Mouse (Mus musculus) liver, adult (tissue): ENCODE data around the gene Kcmf1.

Experiments used
- GATA4 ChIP-seq: IDR thresholded peaks from 2 replicates; pipeline ENCODE4 v1.6.1; 2014; ENCODE audit warnings: mild to moderate bottlenecking, low read length; ENCODE audit not compliant: insufficient replicate concordance

Gene Kcmf1

DNA sequence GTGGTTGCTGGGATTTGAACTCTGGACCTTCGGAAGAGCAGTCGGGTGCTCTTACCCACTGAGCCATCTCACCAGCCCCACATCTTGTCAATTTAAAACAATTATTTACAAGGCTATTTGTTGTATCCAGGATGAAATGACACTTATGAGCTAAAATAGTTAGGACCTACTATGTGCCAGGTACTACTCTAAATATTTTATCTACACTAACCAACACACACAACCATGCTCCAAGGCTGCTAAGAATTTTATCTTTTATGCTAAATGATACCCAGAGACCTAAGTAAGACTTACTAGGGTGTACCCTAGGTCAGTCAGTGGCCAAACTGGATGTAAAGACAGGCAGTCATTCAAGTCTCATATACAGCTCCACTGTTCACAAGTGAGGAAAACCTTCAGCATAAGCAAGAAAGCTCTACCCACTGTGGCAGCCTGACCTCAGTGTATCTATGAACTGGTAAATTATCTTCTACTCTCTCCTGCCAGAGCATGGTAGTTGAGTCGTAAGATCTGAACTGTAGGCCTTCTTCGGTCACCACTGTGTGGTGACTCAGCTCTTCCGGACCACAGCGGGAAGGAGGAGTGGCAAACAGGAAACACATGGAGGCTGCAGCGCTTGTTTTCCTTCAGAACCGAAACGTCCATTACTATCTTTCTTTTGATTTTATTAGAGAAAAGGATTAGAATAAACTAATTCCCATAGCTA lies 18.7 kb downstream of the Kcmf1 start:
- TF ChIP-seq GATA4, result peak; percentile 14; the same call in 1 of the 2 replicates

DNA sequence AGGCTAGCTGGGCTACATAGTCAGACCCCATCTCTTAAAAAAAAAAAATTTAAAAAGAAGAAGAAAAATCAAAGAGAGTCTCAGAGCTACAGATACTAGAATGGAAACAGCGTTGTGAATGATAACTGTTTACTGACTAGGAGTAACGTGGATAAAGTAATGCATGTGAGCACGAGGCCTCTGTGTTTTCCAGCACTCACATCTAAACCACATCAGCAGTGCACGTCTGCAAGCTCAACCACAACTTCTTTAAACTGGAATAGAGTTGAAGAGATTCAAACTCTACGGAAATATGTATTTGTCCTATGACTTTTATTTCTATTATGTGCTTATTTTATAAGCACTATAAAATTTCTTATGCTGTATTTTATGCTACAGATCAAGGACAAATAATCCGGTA lies 23.1 kb downstream of the Kcmf1 start:
- TF ChIP-seq GATA4, result no peak

DNA sequence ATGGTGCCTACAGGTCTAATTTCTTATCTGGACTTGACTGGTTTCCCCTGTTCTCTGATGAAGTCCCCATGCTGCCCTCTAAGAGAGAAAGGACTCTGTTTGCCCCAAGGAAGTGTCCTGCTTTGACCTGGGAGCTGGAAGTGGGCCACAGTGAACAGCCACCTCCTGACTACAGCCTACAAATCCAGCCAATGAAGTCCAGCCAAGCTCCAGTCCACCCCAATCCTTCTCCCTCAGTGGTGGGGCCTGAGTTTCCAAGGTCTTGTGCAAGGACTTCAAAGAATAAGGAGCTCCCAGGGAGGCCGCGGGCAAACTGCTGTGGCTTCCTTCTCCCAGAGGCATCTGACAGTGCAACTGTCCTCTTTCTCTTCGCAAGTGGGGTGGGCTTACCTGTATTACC lies 26.4 kb downstream of the Kcmf1 start:
- TF ChIP-seq GATA4, result no peak

DNA sequence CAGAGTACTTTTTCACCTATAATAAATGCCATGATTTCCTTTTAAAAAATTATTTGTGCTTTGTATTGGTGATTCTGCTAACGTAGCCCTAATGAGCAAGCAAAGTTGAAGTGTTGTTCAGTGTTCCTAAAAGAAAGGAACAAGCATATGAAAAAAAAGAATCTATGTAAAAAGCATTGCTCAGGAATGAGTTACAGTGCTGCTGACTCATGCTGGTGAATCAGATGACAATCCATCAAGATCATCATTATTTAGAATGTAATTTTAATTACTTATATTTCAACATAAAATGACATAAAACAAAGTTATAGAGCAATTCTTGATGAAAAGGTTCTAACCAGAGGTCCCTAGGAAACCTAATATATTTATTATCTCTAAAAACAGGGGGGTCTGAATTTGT lies 27.5 kb downstream of the Kcmf1 start:
- TF ChIP-seq GATA4, result no peak

DNA sequence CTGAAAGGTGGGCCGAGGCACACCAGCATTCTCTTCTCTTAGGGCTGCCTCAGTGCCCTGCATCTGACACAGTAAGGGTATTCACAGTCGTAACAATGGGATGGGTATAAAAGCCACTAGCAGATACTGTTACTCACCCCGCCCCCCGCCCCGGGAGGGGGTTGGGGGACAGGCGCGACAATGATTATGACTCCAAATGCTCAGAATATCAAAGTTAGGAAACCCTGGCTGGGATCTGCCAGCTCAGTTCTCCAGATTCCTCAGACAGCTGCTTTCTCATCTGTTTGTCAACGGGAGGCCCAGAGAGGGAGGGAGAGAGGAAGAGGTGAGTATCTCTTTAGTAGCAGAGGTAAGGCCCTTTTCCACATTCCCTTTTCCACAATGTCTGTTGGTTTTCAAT lies 30.2 kb downstream of the Kcmf1 start:
- TF ChIP-seq GATA4, result no peak

DNA sequence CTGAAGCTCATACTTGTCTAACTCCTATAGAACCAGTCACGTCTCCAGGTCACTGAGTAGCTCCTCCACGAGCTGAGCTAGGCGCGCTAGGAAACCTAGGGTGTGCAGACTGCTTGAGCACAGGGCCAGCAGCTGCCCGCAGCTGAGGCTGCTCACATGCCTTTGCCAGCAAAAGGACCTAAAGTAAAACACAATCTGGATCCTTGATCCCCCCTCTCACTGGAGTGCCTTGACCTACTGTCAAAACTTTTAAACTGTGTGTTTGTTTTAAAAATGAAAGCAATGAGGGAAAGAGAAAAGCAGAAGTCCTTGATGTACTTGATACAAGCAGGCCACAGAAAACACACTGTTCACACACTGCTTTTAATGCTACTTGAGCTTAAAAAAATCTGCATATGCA lies 31.1 kb downstream of the Kcmf1 start:
- TF ChIP-seq GATA4, result no peak

DNA sequence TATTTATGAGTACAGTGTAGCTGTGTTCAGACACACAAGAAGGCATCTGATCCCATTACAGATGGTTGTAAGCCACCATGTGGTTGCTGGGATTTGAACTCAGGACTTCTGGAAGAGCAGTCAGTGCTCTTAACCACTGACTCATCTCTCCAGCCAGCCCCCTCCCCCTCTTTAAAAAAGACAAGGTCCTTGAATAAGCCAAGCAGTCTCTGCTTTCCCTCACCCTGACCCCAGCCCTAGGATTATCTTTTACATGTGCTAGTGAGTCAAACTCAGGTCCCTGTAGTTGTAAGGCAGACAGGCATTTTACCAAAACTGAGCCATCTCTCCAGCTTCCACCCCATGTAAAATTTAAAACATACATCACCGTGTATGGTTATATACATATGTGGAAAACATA lies 32.0 kb downstream of the Kcmf1 start:
- TF ChIP-seq GATA4, result no peak

DNA sequence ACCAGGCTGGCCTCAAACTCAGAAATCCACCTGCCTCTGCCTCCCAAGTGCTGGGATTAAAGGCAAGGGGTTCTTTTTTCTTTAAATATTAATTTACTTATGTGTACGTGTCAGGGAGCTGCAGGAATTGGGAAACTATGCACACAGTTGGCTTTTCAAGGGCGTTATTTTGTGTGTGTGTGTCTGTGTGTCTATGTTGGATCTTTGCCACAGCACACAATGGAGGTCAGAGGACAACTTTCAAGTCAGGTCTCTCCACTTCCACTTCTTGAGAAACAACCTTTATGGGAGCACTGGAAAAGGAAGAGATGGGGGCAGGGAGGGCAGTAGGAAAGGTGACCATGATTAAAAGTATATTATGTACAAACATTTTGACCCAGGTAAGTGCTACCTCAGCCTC lies 33.5 kb downstream of the Kcmf1 start:
- TF ChIP-seq GATA4, result no peak

DNA sequence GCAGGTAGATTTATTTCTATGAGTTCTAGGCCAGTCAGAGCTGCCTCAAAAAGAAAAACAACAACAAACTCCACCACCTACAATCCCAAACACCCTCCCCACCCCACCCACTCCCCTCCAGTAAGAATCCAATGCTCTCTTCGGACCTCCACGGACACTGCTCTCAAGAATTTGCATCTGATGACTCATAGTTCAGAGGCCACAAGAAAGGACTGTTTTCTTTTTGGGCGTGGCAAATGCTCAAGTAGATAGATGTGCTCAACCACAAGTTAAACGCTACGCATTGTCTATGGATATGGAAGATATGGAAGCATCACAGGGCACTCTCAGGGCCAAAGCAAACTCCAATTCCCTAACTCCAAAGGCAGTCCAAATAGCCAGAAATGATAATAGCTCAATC lies 45.5 kb downstream of the Kcmf1 start:
- TF ChIP-seq GATA4, result no peak

DNA sequence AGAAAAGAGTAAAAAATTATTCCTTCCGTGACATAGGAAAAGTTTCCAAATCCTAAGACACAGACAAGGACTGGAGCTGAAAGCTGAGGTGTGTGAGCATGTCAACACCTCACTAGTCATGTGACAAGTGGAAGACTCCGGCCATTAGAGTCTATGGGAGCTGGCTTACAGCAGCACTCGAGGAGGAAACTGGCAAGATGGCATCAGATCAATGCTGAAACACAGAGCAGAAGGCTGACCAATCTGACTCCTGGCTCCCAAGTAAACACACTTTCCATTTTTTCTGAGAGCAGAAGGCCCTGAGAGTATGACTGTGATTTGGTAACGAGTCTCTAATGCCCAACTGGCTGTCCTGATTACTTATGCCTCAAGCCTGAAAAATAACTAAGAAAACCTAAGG lies 47.6 kb downstream of the Kcmf1 start:
- no peak for TF ChIP-seq GATA4

DNA sequence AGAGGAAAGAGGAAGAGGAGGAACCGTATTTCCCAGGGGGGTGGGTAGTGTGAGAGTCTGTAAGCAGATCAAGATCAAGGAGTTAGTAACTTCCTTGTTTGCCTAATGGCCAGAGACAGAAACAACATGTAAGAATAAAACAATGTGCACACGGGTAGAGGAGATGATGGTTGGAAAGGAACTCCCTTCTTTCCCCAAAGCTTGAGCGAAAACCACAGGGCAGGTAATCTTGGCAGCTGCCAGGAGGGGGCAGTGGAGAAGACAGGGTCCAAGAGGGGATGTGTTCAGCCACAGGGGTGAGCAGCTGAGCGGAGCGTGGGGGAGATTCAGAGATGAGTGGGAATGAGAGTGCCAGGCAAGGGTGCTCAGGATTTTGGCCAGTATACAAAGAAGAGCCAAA lies 48.1 kb downstream of the Kcmf1 start:
- no peak for TF ChIP-seq GATA4

DNA sequence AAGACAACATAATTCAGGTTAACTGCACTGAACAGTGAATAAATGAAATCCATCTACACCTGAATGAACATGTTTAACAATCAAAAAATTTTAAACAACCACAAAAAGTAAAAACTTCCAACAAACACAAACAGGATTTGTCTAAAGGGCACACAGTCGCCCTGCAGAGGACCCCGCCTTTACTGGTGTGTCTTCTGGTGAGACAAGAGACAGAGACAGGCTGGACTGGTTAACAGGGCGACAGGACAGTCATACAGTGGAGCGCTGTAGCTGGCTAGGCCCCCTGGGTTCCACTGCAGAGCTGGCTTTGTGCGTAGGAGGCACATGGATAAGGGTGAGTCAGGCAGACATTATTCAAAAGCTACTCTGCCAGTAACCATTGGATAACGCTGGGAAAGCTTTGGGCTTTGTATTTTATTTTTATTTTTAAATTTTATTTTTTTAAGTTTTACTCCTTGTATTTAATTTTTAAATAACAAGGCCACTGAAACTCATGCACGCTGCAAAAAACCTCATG lies 57.7 kb downstream of the Kcmf1 start:
- no peak for TF ChIP-seq GATA4

DNA sequence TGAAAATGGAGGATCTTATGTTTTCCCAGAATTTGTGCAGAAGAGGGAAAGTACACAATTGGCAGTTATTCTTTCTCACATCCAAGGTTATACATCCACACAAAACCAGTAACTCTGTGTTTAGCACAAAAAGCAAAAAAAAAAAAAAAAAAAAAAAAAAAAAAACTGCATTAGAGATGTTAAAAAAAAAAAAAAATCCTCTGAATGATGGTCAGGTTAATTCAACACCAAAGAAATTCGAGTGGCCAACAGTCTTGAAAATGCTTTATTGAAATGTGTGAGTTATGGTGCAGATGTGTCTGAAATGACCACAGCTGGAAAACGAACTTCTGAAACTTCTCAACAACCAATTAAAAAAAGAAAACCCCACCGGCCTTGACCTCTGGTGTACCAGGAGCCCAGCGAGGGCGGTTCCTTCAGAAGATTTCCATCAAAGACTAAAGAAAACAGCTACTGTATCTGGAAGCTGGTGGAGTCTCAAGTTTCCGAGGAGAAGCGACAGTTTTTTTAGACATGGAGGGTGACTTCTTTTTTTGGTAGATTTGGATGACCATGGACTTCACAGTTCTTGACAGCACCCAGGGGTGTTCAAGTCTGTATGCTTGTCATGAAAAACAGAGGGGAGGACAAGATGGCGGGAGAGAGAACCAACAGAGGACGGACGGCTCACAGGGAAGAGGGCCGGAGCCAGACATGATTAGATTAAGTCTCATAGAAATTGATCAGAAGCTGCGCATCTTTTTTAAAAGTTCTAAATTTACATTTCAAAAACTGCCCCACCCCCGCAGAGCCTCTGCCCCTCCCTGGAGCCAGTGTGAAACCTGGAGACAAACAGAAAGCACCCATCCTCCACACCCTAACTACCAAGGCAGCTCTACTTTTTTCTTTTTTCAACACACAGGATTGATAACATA lies 58.7 kb downstream of the Kcmf1 start:
- no peak for TF ChIP-seq GATA4

DNA sequence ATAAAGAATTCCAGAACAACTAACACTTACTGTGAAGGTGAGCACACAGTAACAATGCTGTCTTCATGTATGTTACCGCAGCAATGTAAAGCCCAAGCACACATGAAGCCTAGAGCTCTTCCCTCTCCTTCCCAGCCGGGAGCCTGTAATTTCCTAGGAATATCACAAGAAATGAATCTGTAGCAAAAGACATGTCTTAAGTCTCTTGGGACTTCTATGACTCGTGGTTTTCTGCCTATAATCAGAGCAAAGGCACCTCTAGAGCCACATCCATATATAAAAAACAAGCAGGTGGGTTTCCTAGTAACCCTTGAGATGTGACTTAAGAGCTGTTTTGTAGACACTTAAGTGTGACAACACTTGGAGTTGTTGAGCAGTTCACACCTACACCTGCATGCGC lies 62.0 kb downstream of the Kcmf1 start:
- TF ChIP-seq GATA4, result no peak

DNA sequence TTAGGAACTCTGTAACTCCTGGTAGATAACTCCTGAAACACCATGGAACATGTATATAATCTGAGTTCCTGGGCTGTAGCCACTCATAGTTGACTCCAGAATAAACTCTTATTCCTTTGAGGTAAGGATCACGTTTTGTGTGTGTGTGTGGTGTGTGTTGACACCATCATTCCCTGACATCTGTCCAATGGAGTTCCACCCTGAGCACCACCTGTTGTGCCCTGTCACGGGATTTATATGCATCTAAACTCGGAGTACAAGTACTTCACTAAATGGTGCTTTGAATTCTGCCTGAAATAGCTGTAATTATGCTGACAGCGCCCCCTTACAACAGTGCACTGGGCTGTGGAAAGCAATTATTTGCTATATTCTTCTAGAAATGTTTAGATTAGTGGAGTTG lies 65.3 kb downstream of the Kcmf1 start:
- TF ChIP-seq GATA4, result no peak

DNA sequence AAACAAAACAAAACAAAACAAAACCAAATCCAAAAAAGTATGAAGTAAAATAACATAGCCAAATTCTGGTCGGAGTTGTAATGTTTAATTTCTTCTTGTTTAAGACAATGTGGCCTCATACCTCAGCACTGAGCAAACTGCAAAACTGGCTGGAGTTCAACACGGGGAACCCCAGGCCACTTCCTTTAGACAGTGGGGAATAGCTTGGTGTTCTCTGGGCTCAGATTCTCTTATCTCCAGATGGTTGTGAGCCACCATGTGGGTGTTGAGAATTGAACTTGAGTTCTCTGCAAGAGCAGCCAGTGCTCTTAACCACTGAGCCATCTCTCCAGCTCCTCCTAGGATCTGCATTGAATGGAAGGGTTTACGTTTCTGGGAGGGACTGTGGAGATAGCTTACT lies 67.9 kb downstream of the Kcmf1 start:
- no peak for TF ChIP-seq GATA4
